Mouse (Mus musculus): ENCODE data around the gene Coro1c.

DNA sequence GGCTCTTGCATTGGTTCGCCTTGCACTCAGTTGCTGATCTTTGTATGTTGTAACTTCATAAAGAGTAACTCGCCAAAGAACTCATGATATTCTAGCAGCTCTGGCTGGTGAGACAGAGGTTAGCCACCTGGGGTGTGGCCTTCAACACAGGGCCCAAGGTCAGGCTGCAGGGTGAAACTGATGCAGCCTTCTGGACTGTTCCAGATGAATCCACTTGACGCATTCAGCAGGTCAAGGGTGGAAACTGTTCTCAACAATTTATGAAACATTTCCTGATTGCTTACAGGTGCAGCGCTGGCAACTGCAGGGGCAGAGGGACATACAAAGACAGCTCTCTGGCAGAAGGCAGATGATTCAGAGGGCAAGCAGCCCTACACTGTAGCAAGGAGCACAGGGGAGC is 32.9 kb downstream of the Coro1c start:
- TF ChIP-seq POLR2A (IDR thresholded peaks at IDR 0.05; ENCODE audit: extremely low read depth, insufficient read depth, low read length) (no peak), CTCF (IDR thresholded peaks at IDR 0.05; ENCODE audit: extremely low read depth, insufficient read depth, low read length) (no peak)
